Mouse (Mus musculus): ENCODE data around the gene Cnst.

Cnst gene

GRCm38 (mm10) chr1:179553197-179553948 is 7.2 kb downstream of the Cnst start:
- no peak for DNase-seq (ENCODE audit: low spot score)

GRCm38 (mm10) chr1:179553949-179554347 is 7.8 kb downstream of the Cnst start:
- no peak for DNase-seq (ENCODE audit: low spot score)

DNA sequence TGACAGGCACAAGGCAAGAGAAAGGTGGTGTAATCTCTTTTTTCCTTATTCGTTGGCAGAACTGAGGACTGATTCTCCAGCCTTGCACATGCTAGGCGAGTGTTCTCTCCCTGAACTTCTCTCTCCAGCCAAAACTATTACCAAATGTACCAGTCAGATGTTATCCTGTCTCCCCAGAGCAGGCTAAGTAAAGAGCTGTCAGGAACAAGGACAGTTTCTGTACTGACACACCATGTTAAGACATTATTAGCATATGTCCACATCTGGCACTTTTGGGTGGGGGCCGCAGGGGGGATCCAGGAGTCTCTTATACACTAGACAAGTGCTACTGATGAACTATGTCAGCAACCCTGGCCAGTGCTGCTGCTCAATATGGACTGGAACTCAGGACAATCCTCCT is 10.8 kb downstream of the Cnst start:
- DNase-seq (ENCODE audit: low spot score), result no peak

DNA sequence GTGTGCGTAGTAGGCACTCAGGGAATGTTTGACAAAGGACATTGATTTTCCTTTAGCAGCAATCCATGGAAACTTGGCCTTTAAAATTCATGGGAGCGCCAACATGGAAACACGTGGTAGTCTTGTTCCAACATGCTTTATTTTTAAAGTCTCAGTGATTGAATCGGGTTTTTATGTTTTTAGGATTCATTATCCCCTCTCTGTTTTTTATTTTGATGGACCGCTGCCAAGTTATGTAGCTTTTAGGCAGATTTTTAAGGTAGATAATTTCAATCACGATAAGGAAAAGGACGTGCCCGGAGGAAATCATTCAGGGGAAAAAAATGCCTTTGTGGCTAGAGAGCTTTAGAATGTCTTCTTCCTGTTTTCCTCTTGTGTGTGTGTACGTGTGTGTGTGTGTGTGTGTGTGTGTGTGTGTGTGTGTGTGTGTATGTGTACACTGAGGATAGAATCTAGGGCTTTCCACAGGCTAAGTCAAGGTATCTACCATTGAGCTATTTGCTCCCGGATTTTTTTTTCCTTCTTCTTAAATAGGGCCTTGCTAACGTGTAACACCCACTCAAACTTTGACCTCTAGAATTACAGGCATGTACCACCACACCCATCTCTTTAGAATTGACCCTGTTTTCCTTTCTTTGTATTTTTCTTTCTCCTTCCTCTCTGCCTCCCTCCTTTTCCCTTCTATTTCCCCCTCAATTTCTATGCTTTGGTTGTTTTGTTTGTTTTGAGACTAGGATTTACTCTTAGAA is 13.4 kb downstream of the Cnst start:
- DNase-seq (ENCODE audit: low spot score), result no peak

- no peak for DNase-seq (ENCODE audit: low spot score)
Observed at GRCm38 (mm10) chr1:179560845-179561430, 14.8 kb downstream of the Cnst start.

GRCm38 (mm10) chr1:179563211-179563610 is 17.0 kb downstream of the Cnst start:
- DNase-seq (ENCODE audit: low spot score), result no peak

DNA sequence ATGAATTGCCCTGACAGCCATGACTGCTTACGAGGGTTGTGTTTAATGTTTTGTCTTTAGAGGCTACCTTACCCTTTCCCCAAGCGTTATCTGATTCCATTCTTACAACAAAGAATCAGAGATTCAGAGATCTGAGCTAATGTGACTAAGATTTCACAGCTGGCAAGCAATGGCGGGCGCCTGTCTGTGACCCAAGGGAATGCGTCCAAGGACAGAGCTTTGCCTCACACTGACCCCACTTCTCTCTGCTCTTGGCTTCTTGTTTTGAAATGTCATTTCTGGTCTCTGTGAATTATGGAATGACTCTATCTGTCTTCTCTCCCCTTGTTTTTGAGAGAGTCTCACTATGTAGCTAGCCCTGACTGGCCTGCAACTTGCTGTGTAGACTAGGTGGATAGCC is 17.8 kb downstream of the Cnst start:
- DNase-seq (ENCODE audit: low spot score), result no peak

DNA sequence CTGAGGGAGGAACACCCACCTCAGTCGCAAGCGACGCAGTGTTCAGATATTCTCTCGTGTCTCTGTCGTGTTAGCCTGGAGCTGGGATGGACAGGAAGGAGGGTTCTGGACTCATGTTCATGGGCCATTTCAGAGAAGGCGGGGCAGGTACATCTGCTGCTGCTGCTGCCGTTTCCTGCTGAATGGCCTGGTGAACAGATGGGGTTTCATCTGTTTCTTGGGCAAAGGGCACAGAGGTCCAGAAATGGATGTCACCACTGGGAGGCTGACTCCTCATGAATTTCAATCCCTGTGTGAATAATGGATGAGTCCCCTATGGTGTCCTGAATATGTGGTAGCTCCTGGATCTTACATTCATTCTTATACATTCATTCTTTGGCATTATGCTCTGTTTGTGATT is 21.4 kb downstream of the Cnst start:
- peak; percentile 67 for DNase-seq (ENCODE audit: low spot score)

DNA sequence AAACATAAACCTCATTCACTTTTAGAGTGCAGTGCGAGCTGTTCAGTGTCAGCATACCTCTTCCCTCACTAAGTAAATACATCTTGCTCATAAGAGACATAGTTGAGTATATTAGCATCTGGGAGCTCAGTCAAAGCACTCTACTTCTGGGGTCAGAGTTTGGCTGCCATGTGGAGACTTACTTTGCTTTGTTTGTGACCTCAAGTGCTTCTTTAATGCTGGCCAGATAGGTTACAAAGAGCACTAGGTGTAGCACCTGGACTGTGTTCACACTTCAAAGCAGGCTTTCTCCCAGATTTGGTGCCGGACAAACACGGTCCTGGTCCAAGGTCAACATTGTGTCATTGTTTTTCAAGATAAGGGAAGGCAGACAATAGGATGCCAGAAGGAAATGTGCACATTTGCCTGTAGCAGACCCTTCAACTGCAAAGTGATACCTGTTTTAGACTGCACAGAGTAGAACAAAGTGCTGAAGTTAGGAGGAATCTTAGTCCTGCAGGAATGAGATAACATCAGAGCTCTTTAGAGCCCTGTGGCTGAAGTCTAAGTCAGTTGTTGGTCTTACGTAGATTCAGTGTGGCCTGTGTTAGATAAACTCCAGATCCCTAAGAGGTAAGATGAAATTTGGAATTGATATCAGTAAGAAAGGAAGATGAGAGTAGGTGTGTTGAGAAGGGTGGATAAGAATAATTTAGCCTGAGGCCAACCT is 22.7 kb downstream of the Cnst start:
- DNase-seq (ENCODE audit: low spot score), result no peak

DNA sequence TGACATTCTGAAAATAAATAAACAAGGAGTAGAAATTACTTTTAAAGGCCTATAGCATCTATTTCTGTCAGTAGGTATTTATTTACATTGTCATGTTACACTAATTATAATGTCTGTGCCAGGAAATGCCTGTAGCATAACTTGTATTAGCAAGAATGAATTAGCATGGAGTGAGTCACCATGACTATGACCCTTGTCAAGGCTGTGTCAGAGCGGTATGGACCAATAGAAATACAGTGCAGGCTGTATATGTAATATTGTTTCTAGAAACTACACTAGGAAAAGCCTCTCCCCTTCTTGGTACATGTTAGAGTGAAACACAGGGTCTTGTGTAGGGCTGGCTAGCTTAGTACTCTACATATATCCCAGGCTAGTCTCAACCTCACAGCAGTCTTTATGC is 24.3 kb downstream of the Cnst start:
- DNase-seq (ENCODE audit: low spot score), result no peak

- no peak for DNase-seq (ENCODE audit: low spot score)
Observed at GRCm38 (mm10) chr1:179571686-179572085, 25.5 kb downstream of the Cnst start.

DNA sequence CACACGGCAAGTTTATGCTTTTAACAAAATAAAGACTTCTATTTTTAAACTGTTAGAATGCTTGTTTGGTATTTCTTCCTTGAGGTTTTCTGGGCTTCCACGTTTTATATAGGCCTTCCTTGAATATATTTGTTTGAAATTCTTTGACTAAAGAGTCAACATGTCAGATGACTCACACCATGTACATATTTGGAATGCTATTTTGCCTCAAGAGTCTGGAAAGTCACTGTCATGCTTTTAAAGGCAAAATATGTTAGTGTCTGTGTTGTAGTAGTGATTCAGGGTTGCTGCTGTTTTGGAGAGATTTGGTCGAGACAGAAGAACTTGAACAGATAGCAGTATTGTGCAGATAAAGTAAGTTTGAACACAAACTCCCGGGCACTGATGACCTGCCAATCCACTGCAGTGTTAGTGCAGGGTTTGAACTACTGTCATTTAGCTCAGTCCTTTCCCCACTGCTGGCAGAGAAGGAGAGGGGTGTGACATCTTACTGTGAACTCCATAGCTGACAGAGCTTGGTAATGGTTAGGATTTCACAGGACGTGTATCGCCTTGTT is 27.6 kb downstream of the Cnst start:
- DNase-seq (ENCODE audit: low spot score), result no peak

GRCm38 (mm10) chr1:179578625-179579024 is 32.5 kb downstream of the Cnst start:
- no peak for DNase-seq (ENCODE audit: low spot score)

- DNase-seq (ENCODE audit: low spot score), result no peak
Observed at GRCm38 (mm10) chr1:179580200-179580599, 34.0 kb downstream of the Cnst start.

GRCm38 (mm10) chr1:179581422-179581821 is 35.3 kb downstream of the Cnst start:
- no peak for DNase-seq (ENCODE audit: low spot score)

GRCm38 (mm10) chr1:179582021-179582433 is 35.9 kb downstream of the Cnst start:
- DNase-seq (ENCODE audit: low spot score), result peak; percentile 26

- DNase-seq (ENCODE audit: low spot score), result no peak
Observed at GRCm38 (mm10) chr1:179583090-179583489, 36.9 kb downstream of the Cnst start.

DNA sequence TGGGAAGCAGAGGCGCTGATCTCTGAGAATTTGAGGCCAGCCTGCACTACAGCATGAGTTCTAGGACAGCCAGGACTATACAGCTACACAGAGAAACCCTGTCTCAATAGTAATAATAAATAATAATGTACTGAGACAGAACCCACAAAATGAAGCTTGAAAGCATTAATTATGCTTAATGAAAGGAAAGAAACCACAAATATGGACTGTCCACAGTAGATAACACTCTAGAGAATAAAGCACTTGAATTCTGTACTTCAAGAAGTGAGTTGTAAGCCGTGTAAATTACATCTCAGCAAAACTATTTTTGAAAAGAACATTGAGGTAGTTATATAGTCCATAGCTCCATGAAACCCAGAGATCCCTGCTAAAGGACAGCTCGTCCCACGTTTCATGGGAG is 38.0 kb downstream of the Cnst start:
- DNase-seq (ENCODE audit: low spot score), result no peak

DNA sequence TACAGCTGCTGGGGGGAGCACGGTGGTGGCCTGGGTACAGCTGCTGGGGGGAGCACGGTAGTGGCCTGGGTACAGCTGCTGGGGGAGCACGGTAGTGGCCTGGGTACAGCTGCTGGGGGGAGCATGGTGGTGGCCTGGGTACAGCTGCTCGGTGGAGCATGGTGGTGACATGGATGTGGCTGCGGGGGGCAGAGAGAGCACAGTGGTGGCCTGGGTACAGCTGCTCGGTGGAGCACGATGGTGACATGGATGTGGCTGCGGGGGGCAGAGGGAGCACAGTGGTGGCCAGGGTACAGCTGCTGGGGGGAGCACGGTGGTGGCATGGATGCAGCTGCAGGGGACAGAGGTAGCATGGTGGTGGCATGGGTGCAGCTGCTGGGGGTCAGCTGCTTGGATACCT is 39.5 kb downstream of the Cnst start:
- DNase-seq (ENCODE audit: low spot score), result no peak

DNA sequence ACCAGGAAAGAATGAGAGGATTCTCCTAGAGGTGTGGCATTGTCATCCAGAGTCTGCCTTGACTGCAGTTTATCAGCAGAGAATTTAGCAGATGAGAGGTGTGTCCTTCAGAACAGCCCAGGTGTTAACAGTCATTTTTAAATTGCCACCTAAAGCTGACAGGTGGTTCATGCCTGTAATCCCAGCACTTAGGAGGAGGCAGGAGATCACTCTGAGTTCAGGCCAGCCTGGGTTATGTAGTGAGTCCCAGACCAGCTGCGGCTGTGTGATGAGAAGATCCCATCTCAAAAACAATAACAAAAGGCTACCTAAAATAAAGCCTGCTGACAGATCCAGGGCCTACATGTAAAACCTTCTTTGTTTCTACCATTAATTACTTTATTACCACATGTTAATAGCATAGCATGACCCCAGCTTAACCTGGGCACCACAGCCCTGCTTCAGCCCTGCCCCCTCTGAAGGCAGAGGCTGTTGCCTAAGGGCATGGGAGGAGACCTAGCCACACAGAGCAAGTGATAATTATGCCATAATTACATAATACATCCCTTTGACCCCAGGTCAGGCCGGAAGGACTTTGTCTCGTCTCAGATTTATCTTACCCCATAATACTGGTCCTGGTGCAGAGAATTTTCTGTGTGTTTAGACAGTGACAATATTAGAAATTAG is 40.4 kb downstream of the Cnst start:
- DNase-seq (ENCODE audit: low spot score), result no peak

GRCm38 (mm10) chr1:179588230-179588629 is 42.1 kb downstream of the Cnst start:
- no peak for DNase-seq (ENCODE audit: low spot score)

GRCm38 (mm10) chr1:179591639-179592038 is 45.5 kb downstream of the Cnst start:
- no peak for DNase-seq (ENCODE audit: low spot score)
